Mouse (Mus musculus) embryo, embryonic 11.5 days (tissue): ENCODE results near the gene Tlr13.

Experiments
- DNase-seq: peaks from one replicate; pipeline ENCODE4 v3.0.0-alpha.2; 2012; ENCODE audit warnings: low read depth, low spot score

Gene Tlr13

DNA sequence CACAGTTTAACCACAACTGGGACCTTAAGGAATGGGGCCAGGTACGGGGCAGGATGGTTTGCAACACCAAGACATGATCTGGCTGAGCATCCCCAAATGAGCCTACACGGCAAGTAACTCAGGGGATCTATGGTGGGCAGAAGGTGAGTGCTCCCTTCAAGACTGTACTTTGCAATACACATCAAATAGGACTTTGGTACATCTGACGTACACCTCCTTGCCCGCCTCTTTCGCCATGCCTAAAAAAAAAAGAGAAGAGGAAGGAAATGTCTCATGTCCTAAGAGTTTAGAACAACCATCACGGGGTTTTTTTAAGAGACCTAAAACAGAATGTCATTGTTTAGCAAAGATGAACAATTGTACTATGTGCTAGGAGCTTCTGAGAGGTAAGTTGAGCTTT lies at the start of gene Tlr13:
Gene Tlr13 (plus strand): TSS at position 269 of the 400 bp plus-strand sequence.
- DNase-seq: no peak

DNA sequence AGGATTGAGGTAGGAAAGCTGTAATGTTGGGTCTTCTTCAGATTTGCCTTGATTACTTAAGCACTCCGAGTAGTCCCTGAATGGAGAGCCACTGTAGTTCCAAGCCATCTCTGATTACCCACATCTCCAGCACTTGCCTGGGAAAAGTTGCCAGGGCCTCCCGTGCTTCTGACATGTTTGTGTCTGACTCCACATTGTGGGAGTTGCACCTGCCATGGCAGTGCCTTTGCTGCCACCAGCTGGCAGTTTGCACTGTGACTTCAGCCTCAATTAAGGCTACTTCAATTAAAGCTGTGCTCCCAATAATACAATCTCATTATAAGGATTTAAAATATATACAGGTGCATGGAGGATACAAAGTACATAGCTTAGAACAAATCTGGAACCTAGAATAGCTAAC lies 37.5 kb upstream of the Tlr13 start:
- no peak for DNase-seq

DNA sequence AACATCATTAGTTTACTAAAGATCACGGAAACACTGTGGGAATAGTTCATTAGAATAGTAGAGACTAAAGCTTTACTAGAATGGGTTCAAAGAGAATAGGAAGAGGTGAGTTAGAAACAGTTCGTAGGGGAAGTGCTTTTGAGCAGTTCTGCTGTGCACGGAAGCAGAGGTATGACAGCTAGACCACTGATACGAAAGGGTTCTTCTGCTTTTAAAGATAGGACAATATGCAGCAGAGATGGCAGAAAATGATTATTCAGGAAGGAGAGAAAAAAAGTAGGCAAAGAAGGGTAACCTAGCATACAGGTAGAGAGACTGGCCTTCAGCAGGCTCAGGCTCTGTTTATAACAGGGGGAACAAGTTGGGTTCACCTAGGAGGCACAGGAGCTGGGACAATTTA lies 29.1 kb upstream of the Tlr13 start:
- DNase-seq: no peak

DNA sequence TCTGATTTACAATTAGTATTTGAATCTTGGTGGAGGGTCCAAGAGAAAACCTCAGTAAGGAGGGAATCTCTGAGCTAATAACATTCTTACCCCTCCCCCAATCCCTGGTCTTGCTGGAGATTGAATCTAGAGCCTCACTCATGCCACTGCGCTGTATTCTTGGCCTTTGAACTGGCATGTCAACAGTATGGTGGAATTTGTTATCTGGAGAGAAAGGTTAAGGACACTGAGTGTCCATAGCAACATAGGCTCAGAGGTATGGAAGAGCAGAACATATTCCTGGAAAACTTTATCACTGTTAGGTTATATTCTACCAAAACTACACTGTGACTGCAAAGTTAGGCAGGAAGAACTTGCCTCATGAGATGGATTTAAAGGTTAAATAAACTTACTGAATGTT lies 28.3 kb upstream of the Tlr13 start:
- no peak for DNase-seq

DNA sequence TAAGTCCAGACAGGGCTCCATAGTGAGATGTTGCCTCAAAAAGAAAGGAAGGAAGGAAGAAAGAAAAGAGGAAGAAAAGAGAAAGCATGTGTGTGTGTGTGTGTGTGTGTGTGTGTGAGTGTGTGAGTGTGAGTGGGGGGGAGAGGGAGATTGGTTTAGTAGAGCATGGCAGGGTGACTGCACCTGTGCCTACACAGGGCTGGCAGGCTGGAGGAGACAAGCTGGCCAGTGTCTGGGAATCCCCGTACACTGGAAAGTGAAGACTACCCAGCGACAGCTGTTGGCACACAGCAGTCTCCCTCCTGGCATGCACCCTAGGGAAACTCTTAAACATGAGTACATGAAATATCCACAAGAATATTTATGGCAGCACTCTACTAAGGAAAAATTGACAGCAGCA lies 20.2 kb upstream of the Tlr13 start:
- no peak for DNase-seq

DNA sequence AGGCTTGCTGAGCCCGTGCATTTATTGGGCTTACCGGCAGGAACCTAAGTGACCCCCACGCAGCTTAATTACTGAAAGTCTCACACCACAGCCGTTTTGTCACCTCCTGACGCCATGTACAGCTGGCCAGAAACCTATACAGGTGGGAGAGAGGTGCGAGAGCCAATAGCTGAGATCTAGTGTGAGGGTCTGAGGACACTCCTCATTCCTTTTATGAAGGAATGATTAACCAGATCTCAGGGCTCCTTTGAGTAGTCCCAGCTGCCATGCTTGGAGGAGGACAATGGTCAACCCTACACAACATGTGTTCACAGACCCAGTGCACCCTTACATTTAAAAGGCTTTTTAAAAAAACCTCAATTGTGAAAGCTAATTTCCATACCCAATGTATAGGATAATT lies 14.7 kb upstream of the Tlr13 start:
- DNase-seq: no peak

GRCm38 (mm10) chrX:106129877-106130276 lies 13.1 kb upstream of the Tlr13 start:
- DNase-seq: no peak

DNA sequence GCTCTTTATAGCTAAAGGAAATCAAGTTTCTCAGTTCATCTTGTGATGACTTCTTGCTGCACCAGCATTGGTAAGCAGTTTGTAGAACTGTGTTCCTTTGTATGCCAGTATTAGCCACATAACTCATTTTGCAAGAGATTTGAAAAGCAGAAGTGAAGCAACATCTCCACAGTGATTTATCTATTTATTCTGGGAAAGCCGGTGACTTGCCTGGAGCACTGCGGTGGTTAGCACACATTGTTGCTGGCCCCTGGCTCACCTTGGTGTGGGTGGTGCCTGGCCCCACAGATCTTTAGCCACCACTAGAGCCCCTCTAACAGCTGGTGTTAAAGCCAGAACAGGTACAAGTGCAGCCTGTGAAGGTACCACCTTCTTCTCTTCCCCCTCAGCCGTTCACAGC lies 8.1 kb upstream of the Tlr13 start:
- no peak for DNase-seq

DNA sequence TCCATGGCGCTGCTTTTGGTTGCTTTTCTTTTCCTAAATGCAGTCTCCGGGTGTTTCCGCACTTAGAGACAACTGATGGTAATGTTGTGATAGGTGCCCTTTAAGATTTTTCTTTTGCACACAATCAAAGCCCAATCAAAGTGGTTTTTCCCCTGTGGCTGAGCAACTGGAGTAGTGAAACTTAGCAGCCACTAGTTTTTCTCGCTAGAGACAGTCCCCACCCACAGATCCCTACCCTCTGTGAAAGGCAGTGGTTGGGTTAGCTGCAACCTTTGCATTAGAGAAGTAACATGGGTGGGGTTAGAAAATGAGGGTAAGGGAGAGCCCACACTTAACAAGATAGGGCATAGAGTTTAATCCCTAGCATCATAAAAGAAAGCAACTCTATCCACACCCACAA lies 7.5 kb upstream of the Tlr13 start:
- DNase-seq: no peak

- DNase-seq: no peak
Measured at GRCm38 (mm10) chrX:106135916-106136575, 7.0 kb upstream of the Tlr13 start.

- DNase-seq: no peak
Measured at GRCm38 (mm10) chrX:106139309-106140070, 3.5 kb upstream of the Tlr13 start.

- DNase-seq: no peak
Measured at GRCm38 (mm10) chrX:106148185-106148584, 5.2 kb downstream of the Tlr13 start.

- no peak for DNase-seq
Measured at GRCm38 (mm10) chrX:106149460-106149859, 6.5 kb downstream of the Tlr13 start.

GRCm38 (mm10) chrX:106154180-106154586 lies 11.2 kb downstream of the Tlr13 start:
- DNase-seq: no peak

DNA sequence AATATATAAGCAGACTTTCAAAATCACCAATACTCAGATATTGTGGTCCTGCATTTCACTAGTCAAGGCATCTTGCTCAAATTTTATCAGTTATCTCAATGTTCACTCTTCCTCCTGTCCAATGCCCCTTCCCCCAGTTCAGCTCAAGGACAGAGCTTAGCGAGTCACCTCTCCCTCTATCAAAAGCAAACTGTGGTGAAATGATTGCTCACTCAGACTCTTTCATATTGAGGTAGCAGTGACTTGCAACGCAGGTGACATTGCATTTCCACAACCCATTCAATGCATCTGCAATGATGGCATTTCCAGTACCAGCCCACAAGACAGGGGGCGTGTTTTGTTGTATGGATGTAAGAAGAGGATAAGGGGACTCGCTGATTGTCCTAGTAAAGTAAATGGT lies 12.9 kb downstream of the Tlr13 start:
- no peak for DNase-seq

- DNase-seq: no peak
Measured at GRCm38 (mm10) chrX:106163995-106164394, 21.0 kb downstream of the Tlr13 start.

DNA sequence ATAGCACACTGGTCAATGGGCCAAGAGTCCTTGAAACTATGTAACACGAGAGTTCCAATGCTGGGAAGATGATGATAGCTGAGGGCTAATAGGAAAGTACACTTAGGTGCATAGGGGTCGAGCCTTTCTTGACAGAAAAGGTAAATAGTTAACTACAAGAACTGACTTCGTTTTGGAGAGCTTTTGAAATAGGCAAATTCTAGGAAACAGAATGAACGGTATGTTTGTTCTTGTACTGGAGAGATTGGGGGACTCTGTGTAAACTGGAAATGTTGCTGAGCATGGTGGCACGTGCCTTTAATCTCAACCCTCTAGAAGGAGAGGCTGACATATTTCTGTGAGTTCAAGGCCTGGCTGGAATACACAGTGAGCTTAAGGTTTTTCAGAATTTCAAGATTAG lies 21.6 kb downstream of the Tlr13 start:
- no peak for DNase-seq

DNA sequence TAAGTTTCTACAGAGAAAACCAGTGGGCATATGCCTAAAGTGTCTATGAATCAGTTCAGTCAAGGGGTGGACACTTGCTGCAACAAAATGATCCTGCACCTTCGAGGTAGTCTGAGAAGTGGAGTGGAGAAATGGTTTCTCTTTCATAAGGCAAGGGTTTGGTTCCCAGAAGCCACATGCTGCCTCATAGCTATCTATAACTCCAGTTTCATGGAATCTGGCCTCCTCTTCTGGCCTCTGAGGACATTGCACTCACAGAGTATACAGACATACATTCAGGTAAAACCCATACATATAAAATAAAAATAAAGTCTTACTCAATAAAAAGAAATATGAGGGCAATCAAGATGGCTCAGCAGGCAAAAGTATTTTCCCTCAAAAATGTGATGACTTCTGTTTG lies 22.1 kb downstream of the Tlr13 start:
- DNase-seq: no peak

- DNase-seq: peak; percentile 64
Measured at GRCm38 (mm10) chrX:106171106-106171852, 28.3 kb downstream of the Tlr13 start.

DNA sequence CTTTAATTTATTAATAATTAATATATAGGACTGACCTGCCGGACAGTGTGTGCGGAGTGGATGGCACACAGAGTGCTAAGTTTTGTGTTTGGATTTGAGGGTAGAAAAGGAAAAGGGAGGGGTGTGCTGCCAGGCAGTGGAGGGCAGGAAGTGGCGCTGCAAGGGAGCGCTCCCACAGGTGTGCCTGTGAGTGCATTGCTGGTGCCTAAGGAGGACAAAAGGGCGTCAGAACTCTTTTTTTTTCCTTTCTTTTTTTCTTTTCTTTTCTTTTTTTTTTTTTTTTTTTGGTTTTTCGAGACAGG lies 28.8 kb downstream of the Tlr13 start:
- no peak for DNase-seq

DNA sequence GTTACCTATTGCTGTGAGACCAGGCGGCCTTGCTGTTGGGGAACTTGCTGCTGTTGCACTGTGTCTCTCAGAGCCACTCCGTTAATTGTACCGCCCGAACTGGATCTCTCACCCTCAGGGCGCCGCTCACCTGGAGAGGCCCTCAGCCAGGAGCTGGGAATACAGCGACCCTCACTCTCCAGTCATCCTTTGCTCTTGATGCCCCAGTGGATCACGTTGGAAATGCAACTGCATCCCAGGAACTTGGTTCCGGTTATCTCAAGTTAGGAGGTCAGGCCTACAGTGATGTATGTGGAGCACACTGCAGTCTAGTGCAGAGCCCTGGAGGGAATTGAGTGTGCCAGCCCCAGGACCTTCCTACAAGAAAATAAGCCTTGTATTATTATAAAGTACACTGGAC lies 33.3 kb downstream of the Tlr13 start:
- DNase-seq: no peak

DNA sequence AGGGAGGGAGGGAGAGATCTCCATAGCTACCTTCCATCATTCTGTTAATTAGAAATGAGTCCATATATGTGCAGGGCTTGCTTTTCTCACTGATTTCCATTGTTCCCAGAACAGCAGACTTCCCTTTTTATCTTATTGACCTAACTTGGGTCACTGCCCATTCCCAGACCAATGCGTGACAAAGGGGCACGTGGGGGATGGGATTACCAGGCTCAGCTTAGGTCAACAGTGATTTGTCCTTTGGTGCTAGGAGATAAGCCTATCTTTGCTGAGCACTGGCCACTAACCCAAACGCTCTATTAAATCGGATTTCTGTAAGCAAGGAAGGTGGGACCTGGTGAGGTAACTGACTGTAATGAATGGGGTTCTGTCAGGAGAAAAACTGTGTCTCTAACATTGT lies 41.3 kb downstream of the Tlr13 start:
- no peak for DNase-seq

- DNase-seq: no peak
Measured at GRCm38 (mm10) chrX:106185706-106186105, 42.7 kb downstream of the Tlr13 start.
